ENCODE assay signal across 12 mouse cellular contexts in the genomic region with DNA sequence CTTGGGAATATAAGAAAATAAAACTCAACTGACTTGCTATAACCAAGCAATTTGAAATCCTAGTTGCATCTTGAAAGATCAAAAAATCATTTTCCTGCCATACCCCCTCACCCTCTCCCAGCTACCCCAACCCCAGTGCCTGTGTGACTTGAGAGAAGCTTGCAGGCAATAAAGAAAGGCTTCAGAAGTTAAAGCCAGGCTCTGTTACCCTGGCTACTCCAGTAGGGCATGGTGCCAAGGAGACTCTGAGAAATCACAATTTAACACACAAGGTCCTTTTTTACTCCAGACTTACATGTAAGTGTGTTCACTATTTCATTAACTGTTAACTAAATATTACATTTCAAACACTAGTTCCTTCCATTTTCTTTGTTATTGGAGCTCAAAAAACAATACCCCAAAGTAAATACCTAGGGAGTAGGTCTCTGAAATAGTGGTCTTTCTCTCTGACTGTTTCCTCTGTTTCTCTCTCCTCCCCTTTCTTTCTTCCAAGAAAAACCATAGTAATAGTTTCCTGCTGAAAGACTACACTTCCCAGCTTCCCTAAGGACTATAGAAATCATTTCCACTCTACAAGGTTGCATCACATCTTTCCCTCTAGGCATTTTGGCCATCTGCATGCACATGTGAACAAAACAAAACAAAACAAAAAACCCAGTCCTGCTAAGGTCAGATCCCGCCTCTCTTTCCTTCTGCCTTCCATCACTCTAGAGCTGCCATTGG. TPM values are rescaled to one million over a fixed set of nuclear protein-coding genes. Genes with fewer than 3 reads are reported as not detected.
A peak's percentile ranks its signal among the peaks of the same experiment; 100 is the strongest.
DNase-seq lines count a peak whose midpoint lies in the region; ATAC-seq and TF ChIP-seq lines count a peak whose summit lies in the region.
"Had no signal": no experiment of that assay in that cellular context is flagged by ENCODE, and none has a peak within 500 bp of the region (broad histone marks: within the 10 kb centered on the region; RNA-seq: fewer than 3 reads in every experiment).

No protein-coding gene starts in this region.

- no peak overlapping the region for H3K9ac ChIP-seq in hindbrain, embryonic 13.5 days
- no peak overlapping the region for H3K9ac ChIP-seq in neural tube, embryonic 15.5 days (replicated peaks)
- H3K9ac ChIP-seq: forebrain, embryonic 12.5 days; liver, embryonic 12.5 days had no signal

- H3K4me1 ChIP-seq in hindbrain, embryonic 13.5 days (replicated peaks) = 0 out of 2 replicates have a peak, but pooled peaks cover 5% of the 10 kb centered on the region
- no peaks in the 10 kb centered on the region for H3K4me1 ChIP-seq in hindbrain, embryonic 10.5 days (replicated peaks)
- H3K4me1 ChIP-seq in neural tube, embryonic 15.5 days = no peaks in the 10 kb centered on the region
- H3K4me1 ChIP-seq: liver, embryonic 12.5 days; megakaryocyte, embryonic 14.5 days had no signal

- TF ChIP-seq CTCF in layer of hippocampus, adult 2 months (conservative IDR thresholded peaks at IDR 0.05) = no peak

- WGBS in hindbrain, embryonic 13.5 days = 71% methylated on average over 1 of the region's 1 CpGs
- WGBS in hindbrain, embryonic 10.5 days = 88% methylated on average over 1 of the region's 1 CpGs
- WGBS in neural tube, embryonic 15.5 days = 70% methylated on average over 1 of the region's 1 CpGs

- no peak overlapping the region for H3K4me2 ChIP-seq in hindbrain, embryonic 13.5 days
- no peak overlapping the region for H3K4me2 ChIP-seq in neural tube, embryonic 15.5 days
- H3K4me2 ChIP-seq: forebrain, embryonic 12.5 days; liver, embryonic 12.5 days had no signal

- no peaks in the 10 kb centered on the region for H3K36me3 ChIP-seq in hindbrain, embryonic 13.5 days
- H3K36me3 ChIP-seq in hindbrain, embryonic 10.5 days = no peaks in the 10 kb centered on the region
- no peaks in the 10 kb centered on the region for H3K36me3 ChIP-seq in neural tube, embryonic 15.5 days
- H3K36me3 ChIP-seq: forebrain, embryonic 12.5 days; G1E; liver, embryonic 12.5 days had no signal

- peak; percentile 19 for DNase-seq in adrenal gland, postnatal 10 days
- DNase-seq in adrenal gland, postnatal 14 days = no peak
- DNase-seq in hindbrain, embryonic 10.5 days (ENCODE audit: low spot score) = no peak
- peak; percentile 29 to 32 for DNase-seq in right cerebral cortex, postnatal 10 days (ENCODE audit: low spot score in 2 of 2)
- no peak for DNase-seq in right cerebral cortex, postnatal 25 days
- no peak for DNase-seq in layer of hippocampus, adult 2 months (ENCODE audit: low spot score in 2 of 2)

- no peaks in the 10 kb centered on the region for H3K27me3 ChIP-seq in hindbrain, embryonic 13.5 days
- no peaks in the 10 kb centered on the region for H3K27me3 ChIP-seq in hindbrain, embryonic 10.5 days (ENCODE audit: insufficient read depth, poor library complexity, severe bottlenecking)
- no peaks in the 10 kb centered on the region for H3K27me3 ChIP-seq in neural tube, embryonic 15.5 days (replicated peaks)
- H3K27me3 ChIP-seq: forebrain, embryonic 12.5 days; liver, embryonic 12.5 days; megakaryocyte, embryonic 14.5 days had no signal

- H3K9me3 ChIP-seq in hindbrain, embryonic 13.5 days = no peaks in the 10 kb centered on the region
- no peaks in the 10 kb centered on the region for H3K9me3 ChIP-seq in hindbrain, embryonic 10.5 days
- H3K9me3 ChIP-seq in neural tube, embryonic 15.5 days (replicated peaks) = no peaks in the 10 kb centered on the region
- H3K9me3 ChIP-seq: forebrain, embryonic 12.5 days; G1E; liver, embryonic 12.5 days; megakaryocyte, embryonic 14.5 days had no signal

- peak overlapping the region; percentile 31; the same call in 1 of the 2 replicates for H3K27ac ChIP-seq in hindbrain, embryonic 13.5 days
- no peak overlapping the region for H3K27ac ChIP-seq in hindbrain, embryonic 10.5 days
- H3K27ac ChIP-seq in neural tube, embryonic 15.5 days (replicated peaks) = peak overlapping the region; percentile 51; the same call in 1 of the 2 replicates
- no peak overlapping the region for H3K27ac ChIP-seq in layer of hippocampus, adult 2 months
- H3K27ac ChIP-seq: forebrain, embryonic 12.5 days; liver, embryonic 12.5 days had no signal

- no peak overlapping the region for H3K4me3 ChIP-seq in hindbrain, embryonic 13.5 days
- no peak overlapping the region for H3K4me3 ChIP-seq in hindbrain, embryonic 10.5 days
- H3K4me3 ChIP-seq in neural tube, embryonic 15.5 days (replicated peaks) = no peak overlapping the region
- no peak overlapping the region for H3K4me3 ChIP-seq in layer of hippocampus, adult 2 months
- H3K4me3 ChIP-seq: forebrain, embryonic 12.5 days; liver, embryonic 12.5 days; megakaryocyte, embryonic 14.5 days had no signal

- ATAC-seq in hindbrain, embryonic 13.5 days (ENCODE audit: low FRiP score) = 0 out of 2 replicates have a peak, but pooled peaks have one; percentile 49
- ATAC-seq in neural tube, embryonic 15.5 days (ENCODE audit: low FRiP score) = no peak
- ATAC-seq: liver, embryonic 12.5 days had no signal

RNA-seq across cellular contexts. Expression of gene Tmem17, which starts 30.1 kb away (rescaled TPM):
- 1 to 10 TPM; 3.7 to 4.2 TPM for total RNA-seq in adrenal gland, postnatal 10 days (2021)
- 2.3 and 3.1 TPM in 2 replicates for total RNA-seq in adrenal gland, postnatal 14 days (2021)
- polyA plus RNA-seq in hindbrain, embryonic 13.5 days (2015; fragmentation: Nextera tagmentation; extraction: Ambion mirVana) = 21.1 and 22.6 TPM in 2 replicates
- polyA plus RNA-seq in hindbrain, embryonic 10.5 days (2016; fragmentation: Nextera tagmentation; extraction: Ambion mirVana) = 14.3 and 15.4 TPM in 2 replicates
- polyA plus RNA-seq in neural tube, embryonic 15.5 days (2015; fragmentation: Nextera tagmentation; extraction: Ambion mirVana) = 21.9 and 23.3 TPM in 2 replicates
- total RNA-seq in layer of hippocampus, adult 2 months (2021) = 1 to 10 TPM; 4.6 to 6.1 TPM
- total RNA-seq: G1E had no signal
- polyA plus RNA-seq: G1E had no signal

Comparison
In these comparisons a context has a peak if more than half of its experiments do, and no peak if none do; other contexts are left out.
1. DNase-seq: peak in adrenal gland, postnatal 10 days (single experiment) and right cerebral cortex, postnatal 10 days (2 of 2); none in adrenal gland, postnatal 14 days (single experiment), hindbrain, embryonic 10.5 days (single experiment), right cerebral cortex, postnatal 25 days (single experiment) and layer of hippocampus, adult 2 months (0 of 2).
2. H3K27ac ChIP-seq: peak in hindbrain, embryonic 13.5 days (single experiment) and neural tube, embryonic 15.5 days (single experiment); none in hindbrain, embryonic 10.5 days (single experiment) and layer of hippocampus, adult 2 months (single experiment).